Mouse (Mus musculus): ENCODE results near the gene Hoxd9.
A peak's percentile ranks its signal among the peaks of the same experiment; 100 is the strongest.

The Hoxd9 gene

GRCm38 (mm10) chr2:74711721-74712621 is 14.4 kb downstream of the Hoxd9 start, which contains the start of the genes Hoxd3 and Hoxd4:
Hoxd3 (plus strand) TSS chr2:74711927.
Hoxd4 (plus strand) TSS chr2:74711929.
- no peak for DNase-seq (ENCODE audit: low read depth, low spot score)

GRCm38 (mm10) chr2:74713239-74714150 is 16.0 kb downstream of the Hoxd9 start:
- no peak for DNase-seq (ENCODE audit: low read depth, low spot score)

- no peak for DNase-seq (ENCODE audit: low read depth, low spot score)
These were observed 16.7 kb downstream of the Hoxd9 start for GRCm38 (mm10) chr2:74714156-74714789.

- DNase-seq (ENCODE audit: low read depth, low spot score): no peak
These were observed 17.4 kb downstream of the Hoxd9 start for GRCm38 (mm10) chr2:74714881-74715280.

- peak; percentile 92 for DNase-seq (ENCODE audit: low read depth, low spot score)
These were observed 18.1 kb downstream of the Hoxd9 start for GRCm38 (mm10) chr2:74715504-74716241.

GRCm38 (mm10) chr2:74720384-74720783 is 22.9 kb downstream of the Hoxd9 start:
- no peak for DNase-seq (ENCODE audit: low read depth, low spot score)

GRCm38 (mm10) chr2:74720955-74721491 is 23.5 kb downstream of the Hoxd9 start:
- no peak for DNase-seq (ENCODE audit: low read depth, low spot score)

- no peak for DNase-seq (ENCODE audit: low read depth, low spot score)
These were observed 24.4 kb downstream of the Hoxd9 start for GRCm38 (mm10) chr2:74721882-74722281.

GRCm38 (mm10) chr2:74722949-74723348 is 25.4 kb downstream of the Hoxd9 start:
- peak; percentile 25 for DNase-seq (ENCODE audit: low read depth, low spot score)

- DNase-seq (ENCODE audit: low read depth, low spot score): peak; percentile 68
These were observed 26.9 kb downstream of the Hoxd9 start for GRCm38 (mm10) chr2:74724244-74725015.

GRCm38 (mm10) chr2:74725171-74725570 is 27.6 kb downstream of the Hoxd9 start:
- no peak for DNase-seq (ENCODE audit: low read depth, low spot score)

GRCm38 (mm10) chr2:74726551-74726950 is 29.0 kb downstream of the Hoxd9 start, which contains the start of gene Gm28230:
Gm28230 (plus strand) TSS chr2:74726728.
- no peak for DNase-seq (ENCODE audit: low read depth, low spot score)

- no peak for DNase-seq (ENCODE audit: low read depth, low spot score)
These were observed 29.6 kb downstream of the Hoxd9 start for GRCm38 (mm10) chr2:74726973-74727639.

GRCm38 (mm10) chr2:74727640-74728302 is 30.2 kb downstream of the Hoxd9 start:
- DNase-seq (ENCODE audit: low read depth, low spot score): no peak

GRCm38 (mm10) chr2:74728303-74728680 is 30.8 kb downstream of the Hoxd9 start:
- no peak for DNase-seq (ENCODE audit: low read depth, low spot score)

GRCm38 (mm10) chr2:74730331-74730730 is 32.8 kb downstream of the Hoxd9 start:
- DNase-seq (ENCODE audit: low read depth, low spot score): no peak

- DNase-seq (ENCODE audit: low read depth, low spot score): no peak
These were observed 33.5 kb downstream of the Hoxd9 start for GRCm38 (mm10) chr2:74731055-74731454.

GRCm38 (mm10) chr2:74731799-74732512 is 34.4 kb downstream of the Hoxd9 start:
- DNase-seq (ENCODE audit: low read depth, low spot score): no peak

All from A20 (cell line).